Mouse (Mus musculus): ENCODE measurements around the gene Fam83e. TPM values are rescaled to one million over a fixed set of nuclear protein-coding genes. Genes with fewer than 3 reads are reported as not detected.

The Fam83e gene
- 0.07 and 0.22 TPM in 2 replicates for polyA plus RNA-seq (2012; ENCODE audit: low replicate concordance)

DNA sequence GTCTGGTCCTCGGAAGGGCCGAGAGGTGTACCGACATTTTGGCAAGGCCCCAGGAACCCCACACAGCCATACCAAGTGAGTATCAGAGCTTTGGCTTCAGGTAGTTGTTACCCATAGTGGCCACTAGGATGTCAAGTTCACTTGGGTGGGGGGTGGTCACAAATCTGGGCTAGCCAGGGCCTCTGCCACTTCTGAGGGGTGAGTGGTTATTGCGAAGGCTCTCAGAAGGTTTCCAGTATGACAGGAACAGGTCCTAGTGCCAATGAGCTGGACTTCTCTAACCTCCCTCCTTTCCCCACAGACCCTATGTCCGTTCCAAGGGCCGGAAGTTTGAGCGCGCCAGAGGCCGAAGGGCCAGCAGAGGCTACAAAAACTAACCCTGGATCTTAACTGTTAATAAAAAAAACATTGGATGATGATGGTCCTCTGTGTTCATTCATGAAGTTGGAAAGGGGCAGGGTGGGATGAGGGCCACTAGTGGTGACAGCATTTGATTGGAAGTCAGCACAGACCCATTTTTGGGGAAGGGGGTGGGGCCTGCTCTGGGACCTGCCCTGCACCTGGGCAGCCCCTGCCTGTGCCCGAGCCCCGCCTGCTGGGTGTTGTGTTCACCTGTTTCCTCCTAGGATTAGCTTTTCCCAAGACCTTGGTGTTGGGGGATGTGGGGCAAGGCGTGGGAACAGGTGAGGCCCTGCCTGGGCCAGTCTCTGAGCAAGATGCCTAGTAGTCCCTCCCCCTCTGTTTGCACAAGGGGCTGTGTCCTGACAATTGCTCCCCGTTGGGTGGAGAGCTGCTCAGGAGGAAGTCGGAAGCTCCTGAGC lies at the start of gene Fam83e:
Gene Fam83e (plus strand): TSS at position 800 of the 821 bp plus-strand sequence.

DNA sequence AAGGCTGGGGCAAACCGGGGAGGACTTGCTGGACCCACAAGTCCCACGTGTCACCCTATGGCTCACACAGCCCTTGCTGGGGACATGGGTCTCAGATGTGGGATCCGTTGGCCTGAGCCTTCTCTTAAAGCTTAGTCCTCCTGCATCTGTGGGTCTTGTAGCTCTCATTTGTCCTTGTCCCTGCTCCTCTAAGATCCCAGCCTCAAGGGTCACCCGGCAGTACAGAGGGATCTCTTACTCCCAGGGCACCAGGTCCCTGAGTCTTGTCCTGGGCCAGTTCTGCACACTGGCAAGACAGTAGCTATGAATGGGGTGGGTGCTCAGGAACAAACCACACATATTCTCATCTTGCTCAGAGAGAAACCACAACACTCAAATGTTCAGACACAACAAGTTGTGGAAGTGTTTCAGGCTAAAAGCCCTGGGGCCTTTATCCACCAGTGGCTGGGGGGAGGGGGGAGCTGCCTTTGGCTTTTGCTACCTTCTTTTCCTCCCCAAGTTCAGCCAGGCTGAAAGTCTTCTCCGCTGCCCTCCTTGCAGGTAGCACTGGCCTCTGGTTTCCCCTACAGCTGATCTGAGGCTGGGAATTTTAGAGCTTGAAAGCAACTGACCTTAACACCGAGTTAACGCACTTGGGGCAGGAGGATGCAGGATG lies 37.5 kb upstream of the Fam83e start, which contains the start of gene Ntn5:
Gene Ntn5 (plus strand): TSS at position 627 of the 655 bp plus-strand sequence.

DNA sequence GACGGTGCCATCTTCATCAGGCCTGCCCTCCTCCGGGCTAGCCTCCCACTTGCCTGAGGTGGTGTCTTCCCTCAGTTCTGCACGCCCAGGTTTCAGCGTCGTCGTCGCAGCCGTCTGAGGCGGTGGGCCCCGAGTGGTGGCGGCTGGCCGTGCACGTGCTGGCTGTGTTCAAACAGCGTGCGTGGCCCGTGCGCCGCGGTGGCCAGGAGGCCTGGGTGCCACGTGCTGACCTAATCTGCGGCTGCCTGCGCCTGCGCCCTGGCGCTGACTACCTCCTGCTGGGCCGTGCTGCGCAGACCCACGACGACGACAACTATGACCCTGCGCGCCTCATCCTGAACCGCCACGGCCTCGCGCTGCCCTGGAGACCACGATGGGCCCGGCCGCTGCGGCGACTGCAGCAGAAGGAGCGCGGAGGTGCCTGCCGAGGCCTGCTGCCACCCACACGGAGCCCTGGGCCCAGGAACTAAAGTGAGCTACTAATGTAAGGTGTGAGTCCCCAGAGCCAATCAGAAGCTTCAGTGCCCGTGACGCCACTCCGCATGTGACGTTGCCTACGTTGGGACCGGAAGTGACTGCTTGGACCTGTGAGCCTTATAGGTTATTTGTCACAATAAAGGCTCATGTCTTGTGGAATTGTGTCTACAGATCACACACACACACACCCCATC lies 27.0 kb upstream of the Fam83e start, which contains the start of gene Sec1:
Gene Sec1 (minus strand): TSS at position 482 of the 671 bp plus-strand sequence.

DNA sequence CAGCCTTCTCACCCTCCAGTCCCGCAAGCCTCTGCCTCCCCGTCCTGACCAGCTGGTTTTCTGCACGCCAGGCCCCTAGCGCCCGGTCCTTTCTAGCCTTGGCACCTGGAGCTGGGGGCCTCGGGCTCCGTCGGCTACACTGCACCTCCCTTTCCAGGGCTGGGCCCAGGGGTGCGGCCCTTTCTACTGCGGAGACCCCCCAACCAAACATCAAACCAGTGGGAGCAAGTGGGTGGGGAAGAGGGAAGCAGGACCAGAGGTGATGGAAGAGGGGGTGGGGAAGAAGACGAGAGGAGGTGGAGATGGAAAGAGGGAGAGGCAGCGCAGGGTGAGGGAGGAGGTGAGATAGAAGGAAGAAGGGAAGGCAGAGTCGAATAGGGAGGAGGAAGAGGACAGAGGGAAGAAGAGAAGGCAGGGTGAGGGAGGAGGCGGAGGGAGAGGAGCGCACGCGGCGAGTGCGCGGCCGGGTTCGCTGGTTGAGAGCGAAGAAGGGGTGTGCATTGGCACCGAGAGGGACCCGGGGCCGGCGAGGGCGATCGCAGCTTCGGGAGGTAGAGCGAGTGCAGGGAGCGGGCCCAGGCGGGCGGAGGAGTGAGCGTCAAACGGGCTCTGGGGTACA lies 21.4 kb upstream of the Fam83e start, which contains the start of gene Car11:
Gene Car11 (plus strand): TSS at position 321 of the 619 bp plus-strand sequence.

DNA sequence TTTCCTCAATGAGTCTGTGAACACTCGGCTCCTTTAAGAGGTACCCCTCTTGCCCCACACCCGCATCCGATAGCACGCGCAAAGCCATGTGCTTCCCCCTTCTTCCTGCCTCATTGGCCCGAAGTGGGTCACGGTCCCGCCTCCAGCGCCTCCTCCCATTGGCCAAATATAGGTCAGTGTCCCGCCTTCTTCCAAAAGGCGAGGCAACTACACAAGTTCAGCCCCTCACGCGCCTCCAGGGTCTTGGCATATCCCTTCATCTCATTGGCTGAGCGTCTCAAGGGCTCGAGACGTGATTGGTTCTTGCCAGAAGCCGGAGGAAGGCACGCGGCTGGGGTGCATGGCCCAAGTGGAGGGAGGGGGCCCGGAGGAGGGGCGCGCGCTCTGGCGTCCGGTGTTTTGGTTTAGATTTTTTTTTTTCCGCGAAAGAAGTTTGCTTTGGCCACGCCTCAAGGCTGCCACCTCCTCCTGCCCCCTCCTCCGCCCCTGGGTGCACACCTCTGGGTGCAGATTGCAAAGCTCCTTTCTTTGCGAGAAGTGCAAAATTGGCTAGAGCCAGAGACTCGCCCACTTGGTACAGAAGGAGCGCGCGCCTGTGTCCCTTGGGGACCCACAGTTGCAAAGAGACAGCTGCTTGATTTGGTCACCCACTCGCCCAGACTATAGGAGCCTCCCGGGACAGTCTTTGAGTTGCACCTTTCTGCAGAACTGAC lies 16.1 kb upstream of the Fam83e start, which contains the start of gene Dbp:
Gene Dbp (plus strand): TSS at position 359 of the 713 bp plus-strand sequence.

DNA sequence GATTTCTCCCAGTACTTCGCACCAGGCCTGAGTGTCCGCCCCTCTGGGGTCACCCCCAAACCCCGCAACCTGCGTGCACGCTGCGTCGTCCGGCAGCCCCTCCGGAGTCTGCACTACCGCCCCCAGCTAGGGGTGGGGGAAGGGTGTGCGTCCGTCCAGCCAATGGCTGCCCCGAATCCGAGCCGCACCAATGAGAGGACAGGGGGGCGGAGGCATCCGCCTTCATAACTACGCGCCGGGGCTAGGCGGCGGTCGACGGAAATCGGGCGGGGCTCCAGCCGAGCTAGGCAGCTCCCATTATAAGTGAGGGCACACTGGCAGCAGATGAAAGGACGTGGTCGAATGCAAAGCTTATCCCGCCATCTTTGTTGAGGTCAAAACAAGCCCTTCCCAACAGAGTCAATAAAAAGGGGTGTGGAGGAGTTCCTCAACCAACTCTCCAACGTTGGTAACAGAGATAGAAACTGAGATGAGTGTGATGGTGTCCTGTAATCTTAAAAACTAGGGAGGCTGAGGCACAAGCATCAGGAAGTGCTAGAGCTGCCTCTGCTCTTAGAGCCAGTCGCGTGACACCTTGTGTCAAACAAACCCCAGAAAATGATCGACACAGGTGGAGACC lies 5.8 kb upstream of the Fam83e start, which contains the start of gene Rpl18:
Gene Rpl18 (plus strand): TSS at position 368 of the 619 bp plus-strand sequence.

DNA sequence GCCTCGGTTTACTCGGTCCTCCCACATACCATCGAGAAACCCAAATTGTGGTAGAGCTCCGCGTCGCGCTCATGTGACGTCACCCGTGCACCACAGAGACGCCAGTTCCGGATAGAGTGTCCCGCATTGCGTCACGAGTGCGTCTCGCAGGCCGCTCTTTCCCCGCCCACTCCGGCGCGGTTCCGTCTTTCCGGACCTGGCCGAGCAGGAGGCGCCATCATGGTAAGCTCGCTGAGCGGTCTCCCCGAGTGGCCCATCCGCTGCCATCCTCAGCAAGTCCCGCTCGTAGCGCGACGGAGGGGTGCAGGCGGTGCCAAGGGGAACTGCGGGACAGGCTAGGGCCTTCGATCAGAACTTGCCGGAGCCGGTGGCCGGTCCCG lies 3.1 kb upstream of the Fam83e start, which contains the start of gene Sphk2:
Gene Sphk2 (minus strand): TSS at position 85 of the 380 bp plus-strand sequence.

DNA sequence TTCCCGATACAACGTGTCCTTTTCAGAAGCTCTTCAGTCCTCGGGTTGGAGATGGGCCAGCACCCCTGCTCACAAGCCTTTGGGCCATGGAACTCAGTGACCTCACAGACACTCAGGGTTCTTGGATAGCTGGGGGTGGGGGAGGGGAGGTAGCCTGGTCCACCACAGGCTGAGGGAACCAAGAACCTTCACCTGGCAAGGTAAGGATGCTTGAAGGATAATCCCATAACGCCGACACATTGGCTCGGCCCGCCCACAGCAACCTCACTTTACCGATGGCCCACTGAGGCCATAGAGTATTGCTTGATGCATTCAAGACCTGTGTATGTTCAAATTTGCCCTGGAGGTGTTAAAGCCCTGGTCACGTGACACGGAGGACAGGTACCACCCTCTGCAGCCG lies 4.7 kb downstream of the Fam83e start, which contains the start of gene Spaca4:
Gene Spaca4 (minus strand): TSS at position 101 of the 400 bp plus-strand sequence.

Other genes with a start within 250 kb of the Fam83e start
- not detected in 2 replicates for gene Tulp2, start 239.3 kb upstream of the Fam83e start, polyA plus RNA-seq (2012; ENCODE audit: low replicate concordance)
- not detected in 2 replicates for gene Gm45808, start 234.4 kb upstream of the Fam83e start, polyA plus RNA-seq (2012; ENCODE audit: low replicate concordance)
- 0.81 and 2.1 TPM in 2 replicates for gene Dhdh, start 232.4 kb upstream of the Fam83e start, polyA plus RNA-seq (2012; ENCODE audit: low replicate concordance)
- gene Nucb1, start 210.8 kb upstream of the Fam83e start, polyA plus RNA-seq (2012; ENCODE audit: low replicate concordance), result 224 and 245 TPM in 2 replicates
- gene Ppp1r15a, start 194.9 kb upstream of the Fam83e start, polyA plus RNA-seq (2012; ENCODE audit: low replicate concordance), result 60.5 and 214 TPM in 2 replicates
- gene Plekha4, start 194.9 kb upstream of the Fam83e start, polyA plus RNA-seq (2012; ENCODE audit: low replicate concordance), result 0.77 and 1.2 TPM in 2 replicates
- 0.28 and 0.90 TPM in 2 replicates for gene Hsd17b14, start 166.3 kb upstream of the Fam83e start, polyA plus RNA-seq (2012; ENCODE audit: low replicate concordance)
- 14.0 and 38.4 TPM in 2 replicates for gene Bcat2, start 151.1 kb upstream of the Fam83e start, polyA plus RNA-seq (2012; ENCODE audit: low replicate concordance)
- gene Fgf21, start 105.7 kb upstream of the Fam83e start, polyA plus RNA-seq (2012; ENCODE audit: low replicate concordance), result 0.17 TPM in 1 of 2 replicates, not detected in the other
- gene Fut1, start 103.9 kb upstream of the Fam83e start, polyA plus RNA-seq (2012; ENCODE audit: low replicate concordance), result 0.18 and 0.93 TPM in 2 replicates
- gene Izumo1, start 99.4 kb upstream of the Fam83e start, polyA plus RNA-seq (2012; ENCODE audit: low replicate concordance), result 0.25 and 0.31 TPM in 2 replicates
- gene Rasip1, start 93.7 kb upstream of the Fam83e start, polyA plus RNA-seq (2012; ENCODE audit: low replicate concordance), result 3.0 and 3.6 TPM in 2 replicates
- gene Mamstr, start 81.2 kb upstream of the Fam83e start, polyA plus RNA-seq (2012; ENCODE audit: low replicate concordance), result 0.20 and 0.42 TPM in 2 replicates
- gene Fut2, start 54.8 kb upstream of the Fam83e start, polyA plus RNA-seq (2012; ENCODE audit: low replicate concordance), result not detected in 2 replicates
- gene Ntn5, start 37.2 kb upstream of the Fam83e start, polyA plus RNA-seq (2012; ENCODE audit: low replicate concordance), result 1.4 and 3.5 TPM in 2 replicates
- 0.18 and 0.44 TPM in 2 replicates for gene Sec1, start 26.8 kb upstream of the Fam83e start, polyA plus RNA-seq (2012; ENCODE audit: low replicate concordance)
- 1.5 and 3.9 TPM in 2 replicates for gene Car11, start 21.4 kb upstream of the Fam83e start, polyA plus RNA-seq (2012; ENCODE audit: low replicate concordance)
- gene Dbp, start 16.1 kb upstream of the Fam83e start, polyA plus RNA-seq (2012; ENCODE audit: low replicate concordance), result 18.0 and 48.2 TPM in 2 replicates
- 7,990 and 13,125 TPM in 2 replicates for gene Rpl18, start 5.8 kb upstream of the Fam83e start, polyA plus RNA-seq (2012; ENCODE audit: low replicate concordance)
- gene Sphk2, start 3.2 kb upstream of the Fam83e start, polyA plus RNA-seq (2012; ENCODE audit: low replicate concordance), result 102 and 136 TPM in 2 replicates
- not detected in 2 replicates for gene Spaca4, start 4.6 kb downstream of the Fam83e start, polyA plus RNA-seq (2012; ENCODE audit: low replicate concordance)
- 0.64 and 3.0 TPM in 2 replicates for gene Lmtk3, start 62.5 kb downstream of the Fam83e start, polyA plus RNA-seq (2012; ENCODE audit: low replicate concordance)
- 0.58 TPM in 1 of 2 replicates, not detected in the other for gene Sult2b1, start 63.5 kb downstream of the Fam83e start, polyA plus RNA-seq (2012; ENCODE audit: low replicate concordance)
- gene Cyth2, start 93.4 kb downstream of the Fam83e start, polyA plus RNA-seq (2012; ENCODE audit: low replicate concordance), result 74.7 and 269 TPM in 2 replicates
- 0.83 and 0.94 TPM in 2 replicates for gene Kcnj14, start 103.6 kb downstream of the Fam83e start, polyA plus RNA-seq (2012; ENCODE audit: low replicate concordance)
- gene Grwd1, start 109.7 kb downstream of the Fam83e start, polyA plus RNA-seq (2012; ENCODE audit: low replicate concordance), result 20.9 and 22.6 TPM in 2 replicates
- gene Kdelr1, start 151.6 kb downstream of the Fam83e start, polyA plus RNA-seq (2012; ENCODE audit: low replicate concordance), result 299 and 848 TPM in 2 replicates
- gene Grin2d, start 157.2 kb downstream of the Fam83e start, polyA plus RNA-seq (2012; ENCODE audit: low replicate concordance), result 0.46 and 1.9 TPM in 2 replicates
- 0.35 and 1.5 TPM in 2 replicates for gene Syngr4, start 175.5 kb downstream of the Fam83e start, polyA plus RNA-seq (2012; ENCODE audit: low replicate concordance)
- 27.4 and 28.4 TPM in 2 replicates for gene Tmem143, start 175.7 kb downstream of the Fam83e start, polyA plus RNA-seq (2012; ENCODE audit: low replicate concordance)
- 151 and 256 TPM in 2 replicates for gene Emp3, start 200.2 kb downstream of the Fam83e start, polyA plus RNA-seq (2012; ENCODE audit: low replicate concordance)
- 3.1 TPM in 2 replicates for gene Ccdc114, start 202.9 kb downstream of the Fam83e start, polyA plus RNA-seq (2012; ENCODE audit: low replicate concordance)

Data from hematopoietic multipotent progenitor cell, adult 10-12 weeks (in vitro differentiated cells).